Mouse (Mus musculus) adrenal gland, adult 18-20 months (tissue): ENCODE data around the gene Dupd1. TPM values are rescaled to one million over a fixed set of nuclear protein-coding genes. Genes with fewer than 3 reads are reported as not detected.

Source experiments
- DNase-seq, 2 experiments: peaks; one replicate each; pipeline ENCODE4 v3.0.0; 2021 to 2022; ENCODE audit warnings: low spot score in 2 of 2
- total RNA-seq, 2 experiments: library from RNA; stranded (reverse); gene quantifications; 1 replicate in 1 of 2; 2 replicates in 1 of 2; pipeline ENCODE4 v1.2.3; 2021

The Dupd1 gene
- total RNA-seq, 2 experiments from 2014 or later: 0.83 to 2.5 TPM

DNA sequence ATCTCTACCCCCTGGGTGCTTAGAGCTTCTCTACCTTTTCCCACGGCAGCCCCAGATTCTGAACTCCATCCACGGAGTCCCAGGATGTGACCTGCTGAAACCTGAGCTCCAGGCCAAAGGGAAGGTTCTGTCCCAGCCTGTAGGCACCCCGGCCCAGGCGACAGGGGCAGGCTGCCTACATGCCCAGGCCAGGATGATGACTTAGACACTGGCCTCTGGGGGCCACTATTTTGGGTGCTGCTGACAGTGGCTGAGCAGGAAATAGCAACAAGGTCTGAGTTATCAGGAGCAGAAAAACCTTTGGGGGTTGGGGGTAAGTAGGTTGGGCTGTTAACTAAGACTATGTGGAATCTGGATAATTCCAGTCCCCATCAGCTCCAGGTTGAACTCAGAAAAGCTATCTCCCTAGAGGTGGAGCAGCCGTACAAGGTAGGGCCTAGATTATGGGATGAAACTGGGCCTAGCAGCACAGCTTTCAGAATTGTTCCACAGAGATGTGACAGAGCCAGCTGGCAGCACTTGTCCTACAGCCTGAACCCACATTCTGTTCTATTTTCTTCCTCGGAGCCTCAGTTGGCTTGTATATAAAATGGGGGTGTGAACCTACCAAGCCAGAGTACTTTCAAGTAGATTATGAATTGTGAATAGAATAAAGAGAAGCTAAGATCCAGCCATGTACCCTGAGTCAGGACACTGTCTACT, 14.8 kb upstream of the Dupd1 start:
- no peak for DNase-seq

DNA sequence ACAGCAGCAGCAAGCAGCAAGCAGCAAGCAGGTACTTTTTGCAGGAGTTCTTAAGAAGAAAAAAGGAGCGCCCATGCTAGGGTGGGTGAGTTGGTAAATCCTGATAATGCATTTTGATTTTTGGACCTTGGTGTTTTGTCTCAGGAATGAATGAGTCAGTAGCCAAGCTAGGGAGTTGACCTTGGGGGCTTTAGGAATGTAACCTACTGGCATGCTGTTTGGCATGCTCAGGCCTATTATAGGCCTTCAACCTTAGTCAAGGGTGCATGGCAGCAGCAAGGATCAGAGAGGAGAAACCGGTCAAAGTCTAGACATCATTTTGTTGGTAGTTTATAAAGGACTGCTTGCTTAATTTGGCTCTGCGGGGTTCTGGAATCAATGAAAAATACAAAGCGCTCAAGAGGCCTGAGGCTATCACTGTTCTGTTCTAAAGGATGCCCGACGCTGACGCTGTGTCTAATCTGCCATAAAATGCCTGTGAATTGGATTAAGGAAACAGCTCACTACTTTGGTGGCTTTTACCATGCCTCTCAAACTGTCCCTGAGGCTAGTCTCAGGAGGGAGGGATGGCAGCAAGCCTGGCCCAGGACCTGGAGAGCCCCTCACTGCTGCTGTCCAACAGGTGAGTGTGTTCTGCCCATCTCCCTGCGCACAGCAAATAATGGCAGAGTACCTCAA, 7.8 kb upstream of the Dupd1 start:
- no peak for DNase-seq

DNA sequence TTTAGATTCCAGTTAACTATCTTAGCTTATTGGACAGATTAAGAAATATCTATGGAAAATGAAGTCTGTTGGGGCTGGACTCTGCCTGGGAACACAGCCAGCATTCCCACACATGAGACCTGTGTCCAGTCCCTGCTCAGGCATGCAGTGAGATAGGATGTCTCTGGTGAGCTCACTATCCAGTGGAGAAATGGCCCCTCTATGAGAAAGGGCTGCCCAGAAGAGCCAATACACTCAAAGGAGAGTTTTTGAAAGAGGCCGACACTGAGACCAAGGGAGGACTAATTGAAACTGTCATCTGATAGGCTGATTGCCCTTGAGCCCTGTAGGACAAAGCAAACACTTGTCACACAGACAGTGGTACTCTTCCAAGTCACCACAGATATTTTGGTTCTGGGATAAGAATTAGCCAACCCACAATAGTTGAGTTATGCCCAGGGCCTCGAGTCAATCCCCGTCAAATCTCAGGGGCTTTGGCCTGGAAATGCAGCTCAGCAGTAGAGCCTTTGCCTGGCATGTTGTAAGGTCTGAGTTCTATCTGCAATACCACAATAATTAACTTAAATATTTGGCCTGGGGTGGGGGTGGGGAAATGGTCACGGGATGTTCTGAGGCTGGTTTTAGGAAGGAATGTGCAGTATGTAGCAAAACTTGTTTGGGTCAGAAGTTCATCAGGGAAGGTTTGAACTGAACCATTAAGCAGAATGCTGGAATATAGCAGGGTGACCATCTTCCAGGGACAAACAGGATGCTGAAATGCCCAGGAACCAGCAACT, 6.2 kb upstream of the Dupd1 start:
- no peak for DNase-seq

DNA sequence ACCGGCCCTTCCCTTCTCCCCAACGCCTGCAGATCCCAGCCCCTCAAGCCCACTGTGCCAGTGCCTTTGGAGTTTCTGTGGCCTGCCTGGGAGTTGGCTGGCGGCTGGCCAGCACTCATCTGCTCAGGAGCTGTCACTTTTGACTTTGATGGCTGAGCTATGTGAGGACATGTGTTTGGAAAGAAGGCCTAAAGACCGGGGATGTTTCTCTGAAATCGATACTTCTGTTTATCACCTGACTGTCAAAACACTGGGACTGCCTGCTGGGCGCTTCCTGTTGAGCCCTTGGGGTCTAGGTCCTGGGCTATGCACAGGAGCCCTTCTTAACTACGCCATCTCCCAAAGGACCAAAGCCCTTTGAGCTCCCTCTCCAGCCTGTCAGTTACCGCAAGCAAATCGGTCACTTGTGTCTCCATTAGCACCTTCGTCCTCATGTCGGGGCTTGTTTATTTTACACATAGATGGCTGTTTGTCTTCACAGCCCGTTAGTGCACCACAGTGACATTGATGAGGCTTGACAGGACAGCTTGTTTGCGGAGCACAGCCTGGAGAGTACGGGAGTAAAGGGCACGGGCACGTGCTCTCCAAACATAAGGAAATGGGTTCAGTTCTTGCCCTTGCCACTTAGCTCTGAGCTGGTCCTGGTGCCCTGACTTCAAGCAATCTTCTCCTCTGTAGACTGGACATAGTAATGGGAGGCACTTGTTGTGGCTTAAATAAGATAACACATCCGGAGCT, 5.4 kb upstream of the Dupd1 start:
- no peak for DNase-seq

DNA sequence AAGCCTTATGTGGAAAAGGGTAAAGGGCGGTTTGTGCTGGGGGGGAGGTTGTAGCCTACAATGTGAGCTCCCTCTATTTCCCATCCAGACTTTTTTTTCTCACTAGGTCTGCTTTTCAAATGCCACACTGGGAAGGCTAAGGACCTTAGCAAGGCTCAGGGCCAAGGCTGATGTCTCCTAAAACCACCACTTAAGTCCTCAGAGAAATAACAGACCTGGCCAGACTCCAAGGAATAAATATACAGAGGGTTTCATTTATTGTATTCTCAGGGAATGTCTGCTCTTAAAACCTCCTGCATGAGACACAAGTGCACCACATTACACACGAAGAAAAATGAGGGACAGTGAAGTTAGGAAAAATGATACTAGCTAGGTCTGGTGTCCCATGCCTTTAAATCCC, 3.1 kb downstream of the Dupd1 start:
- DNase-seq: no peak

DNA sequence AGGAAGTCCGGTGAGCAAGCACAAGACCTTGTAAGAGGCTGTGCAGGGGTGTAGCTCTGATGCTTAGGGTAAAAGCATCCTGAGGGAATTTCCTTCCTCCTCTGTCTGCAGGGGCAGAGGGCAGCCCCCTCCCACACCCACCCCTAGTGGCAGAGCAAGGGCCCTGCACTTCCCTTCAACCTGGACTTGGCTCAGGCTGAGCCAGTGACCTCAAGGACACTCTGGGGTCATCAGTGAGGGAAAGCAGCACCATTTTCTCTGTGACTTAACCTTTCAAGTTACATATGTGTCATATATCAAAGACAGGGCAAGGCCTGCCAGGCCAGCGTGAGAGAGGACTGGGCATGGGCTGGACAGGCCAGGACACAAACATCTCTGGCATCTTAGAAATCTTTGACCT, 4.8 kb downstream of the Dupd1 start:
- DNase-seq: peak in 1 of 2 experiments; percentile 25

DNA sequence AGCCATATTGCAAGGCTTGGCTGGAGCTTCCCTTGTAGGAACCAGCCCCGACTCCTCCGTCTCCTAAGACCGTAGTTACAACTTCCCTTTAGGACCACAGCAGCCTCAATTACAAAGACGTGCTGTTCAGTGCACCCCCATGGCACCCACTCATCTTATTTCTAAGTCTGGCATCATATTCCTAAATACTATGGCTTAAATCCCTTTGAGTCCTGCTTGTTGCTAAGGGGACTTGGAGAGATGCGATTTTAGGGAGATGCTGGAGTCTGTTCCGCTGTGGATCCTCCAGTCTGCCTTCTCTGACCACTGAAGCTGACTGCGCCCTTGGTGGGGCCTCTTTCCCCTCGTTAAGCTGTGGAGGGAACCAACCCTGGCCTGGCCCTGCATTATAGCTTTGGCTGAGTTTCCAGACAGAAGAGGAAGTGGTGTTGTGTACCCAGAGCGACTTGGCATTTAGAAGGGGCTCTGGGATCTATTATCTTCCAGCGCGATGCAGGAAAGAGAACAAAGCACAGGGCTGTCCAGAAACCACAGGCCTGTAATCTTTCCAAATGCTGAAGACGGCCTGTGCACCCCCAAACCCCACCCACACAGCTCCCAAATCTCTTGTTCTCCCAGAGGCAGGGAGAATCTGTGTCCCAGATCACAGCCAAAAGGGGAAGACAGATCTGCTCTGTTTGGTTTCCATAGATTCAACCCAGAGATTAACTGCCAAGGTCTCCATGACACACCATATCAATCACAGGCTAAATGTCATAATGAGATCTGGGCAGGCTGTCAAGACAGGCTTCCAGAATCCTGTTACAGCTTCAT, 7.4 kb downstream of the Dupd1 start:
- no peak for DNase-seq

DNA sequence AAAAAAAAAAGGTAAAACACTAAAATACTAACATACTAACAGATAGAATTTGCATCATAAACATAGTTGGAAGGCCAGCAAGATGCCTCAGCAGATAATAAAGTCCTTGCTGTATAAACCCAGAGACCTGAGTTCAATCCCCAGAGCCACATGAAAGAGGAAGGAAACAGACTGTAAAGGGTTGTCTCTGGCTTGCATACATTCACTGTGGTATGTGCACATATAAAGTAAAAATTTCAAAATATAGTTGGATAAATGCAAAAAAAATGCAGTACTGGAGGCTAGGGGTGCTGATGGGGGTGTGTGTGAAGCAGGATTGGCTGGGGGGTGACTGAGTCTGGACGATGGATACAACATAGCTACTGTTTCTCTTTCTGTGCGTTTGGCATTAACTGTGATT, 8.9 kb downstream of the Dupd1 start:
- no peak for DNase-seq

DNA sequence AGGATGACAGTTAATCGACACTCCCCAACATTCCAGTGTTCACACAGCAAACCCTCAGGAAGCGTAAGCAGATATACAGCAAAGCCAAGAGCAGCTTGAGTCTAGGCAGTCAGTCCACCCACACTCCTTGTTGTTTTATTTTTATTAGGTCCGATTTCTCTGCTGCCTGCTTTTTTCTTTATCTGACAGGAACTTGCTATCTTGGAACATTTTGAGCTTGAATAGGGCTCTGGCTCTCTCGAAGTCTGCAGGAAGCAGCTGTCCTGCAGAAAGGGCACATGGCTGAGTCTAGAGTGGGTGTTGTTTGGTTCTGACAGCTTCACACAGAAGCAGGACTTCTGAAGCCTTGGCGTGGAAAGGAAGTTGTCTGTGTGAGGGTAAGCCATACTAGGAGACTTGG, 11.1 kb downstream of the Dupd1 start:
- DNase-seq: no peak

DNA sequence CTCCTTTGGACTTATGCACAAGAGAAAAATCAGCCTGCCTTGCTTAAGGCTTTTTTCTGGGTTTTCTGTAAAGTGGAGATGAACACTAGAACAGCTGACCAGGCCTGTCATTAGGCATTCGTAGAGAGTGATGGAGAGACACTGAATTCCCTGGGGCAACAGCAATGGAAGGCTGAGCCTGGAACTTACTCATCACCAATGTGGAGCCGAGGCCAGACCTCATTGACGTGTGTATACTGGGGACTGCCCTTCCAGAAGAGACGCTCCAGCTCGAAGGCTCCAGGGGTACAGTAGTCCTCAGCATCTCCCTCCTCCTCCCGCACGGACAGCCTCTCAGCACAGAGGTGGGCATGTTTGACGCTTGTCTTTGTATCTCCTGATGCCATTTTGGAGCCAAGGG, 11.7 kb downstream of the Dupd1 start:
- no peak for DNase-seq

DNA sequence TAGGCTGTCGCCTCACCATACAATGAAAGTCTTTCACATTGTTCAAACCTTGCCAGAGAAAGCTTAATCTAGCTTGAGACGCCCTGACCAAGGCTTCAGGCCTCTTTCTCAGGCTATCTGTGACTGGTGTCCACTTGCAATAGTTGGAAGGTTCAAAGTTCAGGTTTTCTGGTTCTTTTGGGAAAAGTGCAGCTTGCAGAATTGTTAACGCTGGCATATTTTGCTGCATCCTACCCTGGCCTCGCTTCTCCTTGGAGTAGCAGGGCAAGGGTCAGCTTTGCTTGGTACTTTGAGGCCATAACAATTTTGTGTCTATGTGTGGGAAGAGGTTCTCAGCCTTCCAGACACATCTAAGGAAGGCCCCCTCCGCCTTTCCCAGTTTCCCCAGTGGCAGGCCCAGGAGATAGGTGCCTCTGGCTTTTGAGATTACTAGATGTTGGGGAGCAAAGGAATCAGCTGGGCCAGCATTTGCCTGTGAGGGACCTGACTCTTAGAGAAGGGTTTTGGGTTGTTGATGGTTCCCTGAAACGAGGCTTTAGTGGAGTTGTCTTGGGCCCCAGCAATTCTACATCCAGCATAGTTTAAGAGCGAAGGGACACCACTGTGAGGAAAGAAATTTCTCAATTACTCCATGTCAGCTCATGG, 18.1 kb downstream of the Dupd1 start:
- DNase-seq: no peak

DNA sequence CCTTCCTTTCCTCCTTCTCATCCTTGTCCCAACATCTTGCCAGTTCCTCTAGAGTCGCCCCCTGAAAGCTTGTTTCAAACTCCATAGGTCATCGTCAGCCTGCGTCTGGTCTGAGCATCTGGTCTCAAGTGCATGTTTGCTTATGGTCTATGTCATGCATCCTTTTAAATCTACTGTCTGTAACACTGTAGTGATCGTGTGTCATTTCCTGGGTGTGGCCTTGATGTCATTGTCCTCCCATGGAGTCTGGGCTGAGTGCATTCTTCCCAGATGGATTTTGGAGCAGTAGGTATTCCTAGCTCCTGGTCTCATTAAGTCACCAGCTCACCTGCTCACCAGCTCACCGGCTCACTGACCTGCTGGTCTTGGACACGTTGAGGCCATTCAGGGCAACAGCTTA, 19.4 kb downstream of the Dupd1 start:
- no peak for DNase-seq

DNA sequence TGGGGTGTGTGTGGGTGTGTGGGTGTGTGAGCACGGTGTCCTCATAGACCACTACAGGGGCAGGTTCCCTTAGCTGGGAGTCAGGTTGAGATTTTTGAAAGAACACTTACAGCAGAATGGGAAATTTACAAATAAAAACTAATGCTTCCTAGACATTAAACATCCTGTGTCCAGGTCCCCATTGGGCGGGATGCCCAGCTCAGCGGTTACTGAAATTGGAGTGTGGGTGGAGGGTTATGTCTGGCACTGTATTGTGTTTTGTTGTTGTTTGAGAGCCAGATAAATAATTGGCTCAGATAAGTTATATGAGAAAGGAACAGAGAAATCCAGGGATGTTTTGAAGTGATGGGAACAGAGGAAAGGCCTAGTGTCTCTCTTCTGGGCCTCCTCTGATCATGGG, 23.3 kb downstream of the Dupd1 start:
- DNase-seq: no peak

DNA sequence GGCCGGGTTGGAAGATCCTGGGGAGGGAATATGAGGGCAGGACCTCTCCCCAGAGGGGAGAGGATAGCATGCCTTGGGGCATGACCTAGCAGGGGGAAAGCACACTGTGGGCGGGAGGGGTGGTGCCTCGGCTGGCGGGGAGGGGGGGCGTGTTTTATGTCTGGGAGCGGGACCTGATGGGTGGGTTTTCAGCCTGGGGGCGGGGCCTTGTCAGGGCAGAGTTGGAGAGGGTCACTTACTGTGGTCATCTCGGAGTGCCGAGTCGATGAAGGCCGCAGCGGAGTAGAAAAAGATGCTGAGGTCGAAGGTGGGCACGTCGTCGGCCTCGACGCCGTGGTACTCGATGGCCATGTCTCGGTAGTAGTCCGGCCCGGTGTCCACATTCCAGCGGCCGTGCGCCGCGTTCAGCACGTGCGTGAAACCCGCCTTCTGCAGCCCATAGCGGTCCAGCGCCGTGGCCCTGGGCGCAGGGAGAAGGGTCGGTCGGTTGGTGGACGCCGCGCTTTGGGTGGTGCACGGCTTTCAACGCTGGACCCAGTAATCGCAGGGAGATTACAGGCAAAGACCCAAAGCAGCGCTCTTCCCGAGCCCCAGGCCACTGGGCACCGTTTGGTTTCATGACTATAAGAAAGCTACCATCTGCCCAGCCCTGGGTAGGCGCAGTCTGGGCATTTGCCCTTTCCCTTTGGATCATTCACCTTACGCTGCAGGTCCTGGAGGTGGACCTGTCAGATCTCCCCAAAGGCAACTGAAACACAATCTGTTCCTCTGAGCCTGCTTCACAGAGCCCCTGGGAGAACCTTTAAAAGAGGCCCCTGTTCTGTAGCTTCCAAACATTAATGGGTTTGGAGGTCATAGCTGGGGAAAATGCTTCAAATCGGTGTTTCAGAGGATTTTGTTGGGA, 27.7 kb downstream of the Dupd1 start:
- no peak for DNase-seq

DNA sequence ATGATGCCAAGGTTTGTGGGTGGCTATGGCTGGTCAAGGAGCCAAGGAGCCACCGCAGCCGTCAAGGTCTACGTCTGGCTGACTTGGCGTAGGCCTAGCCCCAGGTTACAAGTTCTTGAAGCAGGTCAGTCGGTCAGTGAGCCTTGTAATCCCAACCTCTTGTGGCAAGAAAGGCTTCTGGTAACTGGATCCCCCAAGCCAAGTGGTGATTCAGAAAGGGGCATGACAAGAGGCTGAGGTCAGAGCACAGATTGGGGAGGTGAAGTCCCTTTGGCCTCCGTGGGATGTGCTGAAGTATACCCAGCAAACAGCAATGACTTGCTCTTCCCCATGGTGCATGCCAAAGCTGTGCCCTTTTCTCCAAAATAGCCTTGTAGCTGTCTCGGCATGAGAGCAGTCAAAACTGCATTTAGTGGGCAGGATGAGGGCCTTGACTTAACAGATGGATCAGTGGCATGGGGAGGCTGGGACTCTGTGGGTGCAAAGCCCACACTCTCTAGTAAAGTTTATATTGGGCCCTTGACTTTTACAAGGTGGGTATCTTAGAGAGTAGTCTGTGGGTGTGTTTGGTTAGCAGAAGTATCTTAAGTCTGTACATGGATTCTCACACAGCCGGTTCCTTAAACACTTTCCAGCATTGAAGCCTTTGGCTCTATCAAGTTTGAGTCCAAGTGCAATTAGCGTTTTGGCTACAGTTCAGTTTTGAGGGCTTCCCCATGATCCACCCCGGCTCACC, 28.8 kb downstream of the Dupd1 start:
- no peak for DNase-seq

DNA sequence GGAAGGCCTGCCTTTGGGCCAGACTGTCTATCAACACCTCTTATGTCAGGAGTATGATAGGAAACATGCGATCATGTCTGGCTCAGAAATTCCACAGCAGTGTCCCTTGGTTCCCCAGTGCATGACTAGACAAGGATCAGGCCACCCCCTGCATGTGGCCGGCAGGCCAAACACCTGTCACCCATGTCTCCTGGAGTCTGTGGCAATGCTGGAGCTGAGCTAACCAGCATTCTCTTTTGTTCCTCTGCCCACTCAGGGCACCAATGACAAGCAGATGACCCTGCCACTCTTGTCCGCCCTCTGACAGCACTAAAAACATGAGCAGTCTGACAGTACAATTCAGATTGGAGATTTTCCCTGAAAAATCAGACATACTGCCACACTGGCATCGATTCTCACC, 30.5 kb downstream of the Dupd1 start:
- no peak for DNase-seq

DNA sequence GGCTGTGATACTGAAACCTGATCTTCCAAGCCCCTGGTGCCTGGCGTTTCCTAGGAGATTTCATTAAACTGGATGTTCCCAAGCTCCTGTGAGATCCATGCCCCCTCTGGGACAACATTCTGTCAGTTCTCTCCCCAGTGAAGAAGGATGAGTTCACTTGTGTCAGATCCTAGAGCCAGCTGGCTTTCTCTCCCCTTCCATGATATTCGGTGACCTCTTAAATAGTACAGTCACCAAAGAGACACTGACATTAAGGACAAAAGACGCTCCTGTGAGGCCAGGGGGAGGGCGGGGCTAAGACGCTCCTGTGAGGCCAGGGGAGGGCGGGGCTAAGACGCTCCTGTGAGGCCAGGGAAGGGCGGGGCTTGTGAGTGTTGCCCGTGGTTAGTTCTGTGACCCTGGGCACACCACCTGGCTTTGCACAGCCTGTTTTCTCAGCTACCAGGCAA, 31.7 kb downstream of the Dupd1 start:
- peak; percentile 33 to 47 for DNase-seq

DNA sequence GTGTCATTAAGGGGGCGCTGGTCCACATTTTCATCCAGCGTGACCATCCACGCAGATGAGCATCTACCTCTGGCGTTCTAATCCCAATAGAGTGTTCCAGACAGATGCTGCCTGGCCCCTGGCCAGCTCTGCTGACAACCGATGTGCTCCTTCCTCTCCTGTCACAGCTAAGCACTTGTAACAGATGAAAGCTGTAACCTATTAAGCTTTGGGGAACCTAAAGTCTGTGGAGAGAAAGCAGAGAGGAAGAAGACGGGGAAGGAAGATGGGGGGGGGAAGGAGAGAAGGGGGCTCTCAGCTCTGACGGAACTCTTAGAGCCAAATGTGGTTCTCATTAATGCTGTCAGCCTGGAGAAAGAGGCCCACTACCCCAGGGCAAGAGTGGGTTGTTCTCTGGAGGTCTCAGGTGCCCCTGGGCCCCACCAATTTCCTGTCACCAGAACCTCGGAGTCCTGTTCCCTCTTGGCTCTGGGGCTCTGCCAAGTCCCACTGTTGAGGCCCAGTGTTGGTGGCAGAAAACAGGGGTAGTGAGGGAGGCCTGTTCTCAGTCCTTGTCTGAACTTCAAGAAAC, 34.7 kb downstream of the Dupd1 start:
- no peak for DNase-seq
